Mouse (Mus musculus) stomach, embryonic 15.5 days (tissue): ENCODE data around the gene Bcl9. TPM values are rescaled to one million over a fixed set of nuclear protein-coding genes. Genes with fewer than 3 reads are reported as not detected.
A peak's percentile ranks its signal among the peaks of the same experiment; 100 is the strongest.

ENCODE experiments used
- ATAC-seq: fragments of 200-750 bp; cut with Nextera tagmentation; 2 replicates; pipeline ENCODE4 v1.8.0; 2017; ENCODE audit warnings: low read depth, moderate number of reproducible peaks, moderate TSS enrichment; ENCODE audit not compliant: insufficient read depth, low FRiP score
- H3K27ac ChIP-seq: fragments of 300-500 bp; sonication (generic); 2 replicates; pipeline ENCODE4 v1.5.1; 2015; ENCODE audit warnings: mild to moderate bottlenecking, inconsistent platforms
- H3K27me3 ChIP-seq: fragments of 300-500 bp; sonication (generic); replicated peaks from 2 replicates; pipeline ENCODE4 v1.6.1; 2015; ENCODE audit warnings: inconsistent platforms
- H3K36me3 ChIP-seq: fragments of 300-500 bp; sonication (generic); 2 replicates; pipeline ENCODE4 v1.6.1; 2015; ENCODE audit warnings: inconsistent platforms
- H3K4me1 ChIP-seq: fragments of 300-500 bp; sonication (generic); 2 replicates; pipeline ENCODE4 v1.6.1; 2015; ENCODE audit warnings: inconsistent platforms
- H3K4me2 ChIP-seq: fragments of 300-500 bp; sonication (generic); 2 replicates; pipeline ENCODE4 v1.6.1; 2015; ENCODE audit warnings: mild to moderate bottlenecking, inconsistent platforms
- H3K4me3 ChIP-seq: fragments of 300-500 bp; sonication (generic); replicated peaks from 2 replicates; pipeline ENCODE4 v1.5.1; 2015; ENCODE audit warnings: inconsistent platforms
- H3K9ac ChIP-seq: fragments of 300-500 bp; sonication (generic); 2 replicates; pipeline ENCODE4 v1.6.1; 2015; ENCODE audit warnings: inconsistent platforms
- H3K9me3 ChIP-seq: fragments of 300-500 bp; sonication (generic); 2 replicates; pipeline ENCODE4 v1.6.1; 2016; ENCODE audit warnings: inconsistent platforms
- WGBS: fragments of 180-500 bp; shearing (Covaris S2); methylation state at CpG from one replicate; pipeline ENCODE4 v1.1.7; 2015; 5-methylcytosine and 5-hydroxymethylcytosine counted together
- polyA plus RNA-seq: library from polyadenylated mRNA; unstranded; fragments of >200 nt; fragmentation: Nextera tagmentation; extraction: Ambion mirVana; gene quantifications from 2 replicates; pipeline ENCODE4 v1.2.1, GENCODE M21; 2015

Gene Bcl9
- polyA plus RNA-seq, 1 experiment from 2014 or later, result 50.0 TPM

GRCm38 (mm10) chr3:97317302-97317701 lies 19.6 kb upstream of the Bcl9 start:
- 69% methylated on average over 3 of the region's 3 CpGs for WGBS

GRCm38 (mm10) chr3:97313431-97313830 lies 15.7 kb upstream of the Bcl9 start:
- no peak overlapping the region for H3K27ac ChIP-seq
- no peaks in the 10 kb centered on the region for H3K27me3 ChIP-seq
- 84% methylated on average over 2 of the region's 2 CpGs for WGBS
- H3K4me2 ChIP-seq, result no peak overlapping the region
- no peak overlapping the region for H3K9ac ChIP-seq
- H3K36me3 ChIP-seq, result no peaks in the 10 kb centered on the region
- H3K4me3 ChIP-seq, result no peak overlapping the region
- H3K9me3 ChIP-seq, result no peaks in the 10 kb centered on the region
- peaks cover 4% of the 10 kb centered on the region; the same call in 1 of the 2 replicates for H3K4me1 ChIP-seq
- no peak for ATAC-seq

More at GRCm38 (mm10) chr3:97317302-97317701, 19.6 kb upstream of the Bcl9 start:
- Histone ChIP-seq H3K27me3 (no peaks in the 10 kb centered on the region), H3K36me3 (no peaks in the 10 kb centered on the region), H3K9ac (no peak overlapping the region), H3K9me3 (no peaks in the 10 kb centered on the region), H3K4me3 (no peak overlapping the region), H3K4me1 (peaks cover 3% of the 10 kb centered on the region; the same call in 1 of the 2 replicates), H3K27ac (no peak overlapping the region), H3K4me2 (no peak overlapping the region)
- no peak for ATAC-seq

- peak overlapping the region; percentile 27 for H3K4me3 ChIP-seq
- no peaks in the 10 kb centered on the region for H3K9me3 ChIP-seq
- WGBS, result 13% methylated on average over 21 of the region's 21 CpGs
- ATAC-seq, result peak; percentile 44; the same call in 1 of the 2 replicates
- H3K27ac ChIP-seq, result 0 out of 2 replicates have a peak overlapping the region, but pooled peaks have one; percentile 3
- no peak overlapping the region for H3K9ac ChIP-seq
- H3K36me3 ChIP-seq, result no peaks in the 10 kb centered on the region
- peak overlapping the region; percentile 52 for H3K4me2 ChIP-seq
- H3K27me3 ChIP-seq, result no peaks in the 10 kb centered on the region
- 0 out of 2 replicates have a peak, but pooled peaks cover 4% of the 10 kb centered on the region for H3K4me1 ChIP-seq
These were observed 14.3 kb upstream of the Bcl9 start for GRCm38 (mm10) chr3:97311998-97312397.

- H3K27me3 ChIP-seq, result no peaks in the 10 kb centered on the region
- H3K9me3 ChIP-seq, result no peaks in the 10 kb centered on the region
- no peak overlapping the region for H3K9ac ChIP-seq
- no peak overlapping the region for H3K27ac ChIP-seq
- 7% methylated on average over 15 of the region's 16 CpGs for WGBS
- H3K36me3 ChIP-seq, result no peaks in the 10 kb centered on the region
- ATAC-seq, result no peak
- peak overlapping the region; percentile 25; the same call in 1 of the 2 replicates for H3K4me2 ChIP-seq
- H3K4me3 ChIP-seq, result no peak overlapping the region
- 0 out of 2 replicates have a peak, but pooled peaks cover 4% of the 10 kb centered on the region for H3K4me1 ChIP-seq
These were observed 12.2 kb upstream of the Bcl9 start for GRCm38 (mm10) chr3:97309748-97310536.

- no peak for ATAC-seq
- Histone ChIP-seq H3K4me2 (no peak overlapping the region), H3K4me1 (0 out of 2 replicates have a peak, but pooled peaks cover 4% of the 10 kb centered on the region), H3K4me3 (no peak overlapping the region), H3K27me3 (no peaks in the 10 kb centered on the region), H3K27ac (no peak overlapping the region), H3K9ac (no peak overlapping the region), H3K9me3 (no peaks in the 10 kb centered on the region), H3K36me3 (no peaks in the 10 kb centered on the region)
- WGBS, result 63% methylated on average over 2 of the region's 2 CpGs
These were observed 10.7 kb upstream of the Bcl9 start for GRCm38 (mm10) chr3:97308440-97308839.

GRCm38 (mm10) chr3:97305907-97306306 lies 8.2 kb upstream of the Bcl9 start:
- Histone ChIP-seq H3K27me3 (no peaks in the 10 kb centered on the region), H3K36me3 (no peaks in the 10 kb centered on the region), H3K9me3 (no peaks in the 10 kb centered on the region), H3K9ac (no peak overlapping the region), H3K4me2 (no peak overlapping the region), H3K4me3 (no peak overlapping the region), H3K27ac (no peak overlapping the region), H3K4me1 (no peaks in the 10 kb centered on the region)
- 81% methylated on average over 4 of the region's 4 CpGs for WGBS
- no peak for ATAC-seq

GRCm38 (mm10) chr3:97301586-97301985 lies 3.9 kb upstream of the Bcl9 start:
- 41% methylated on average over 7 of the region's 7 CpGs for WGBS
- Histone ChIP-seq H3K9me3 (no peaks in the 10 kb centered on the region), H3K27me3 (no peaks in the 10 kb centered on the region), H3K4me1 (no peaks in the 10 kb centered on the region), H3K27ac (no peak overlapping the region), H3K36me3 (no peaks in the 10 kb centered on the region), H3K4me2 (no peak overlapping the region), H3K9ac (no peak overlapping the region), H3K4me3 (no peak overlapping the region)
- ATAC-seq, result no peak

- H3K4me1 ChIP-seq, result peaks cover 5% of the 10 kb centered on the region
- no peak overlapping the region for H3K4me2 ChIP-seq
- ATAC-seq, result no peak
- no peaks in the 10 kb centered on the region for H3K27me3 ChIP-seq
- H3K36me3 ChIP-seq, result no peaks in the 10 kb centered on the region; the same call in 1 of the 2 replicates
- H3K9ac ChIP-seq, result no peak overlapping the region
- no peaks in the 10 kb centered on the region for H3K9me3 ChIP-seq
- 92% methylated on average over 7 of the region's 7 CpGs for WGBS
- H3K4me3 ChIP-seq, result no peak overlapping the region
- H3K27ac ChIP-seq, result no peak overlapping the region
These were observed 2.7 kb upstream of the Bcl9 start for GRCm38 (mm10) chr3:97300370-97300769.

- H3K4me1 ChIP-seq, result peaks cover 7% of the 10 kb centered on the region
- H3K4me2 ChIP-seq, result no peak overlapping the region
These were observed 2.2 kb upstream of the Bcl9 start for GRCm38 (mm10) chr3:97299885-97300284.

GRCm38 (mm10) chr3:97298856-97299465 lies 1.2 kb upstream of the Bcl9 start:
- 27% methylated on average over 9 of the region's 10 CpGs for WGBS
- Histone ChIP-seq H3K36me3 (no peaks in the 10 kb centered on the region; the same call in 1 of the 2 replicates), H3K4me1 (peaks cover 7% of the 10 kb centered on the region), H3K9ac (no peak overlapping the region), H3K27me3 (no peaks in the 10 kb centered on the region), H3K4me3 (peak overlapping the region; percentile 62; the same call in 1 of the 2 replicates), H3K9me3 (no peaks in the 10 kb centered on the region), H3K4me2 (peak overlapping the region; percentile 83), H3K27ac (peak overlapping the region; percentile 98)
- no peak for ATAC-seq

More at GRCm38 (mm10) chr3:97299885-97300284, 2.2 kb upstream of the Bcl9 start:
- Histone ChIP-seq H3K27me3 (no peaks in the 10 kb centered on the region), H3K36me3 (no peaks in the 10 kb centered on the region; the same call in 1 of the 2 replicates), H3K27ac (no peak overlapping the region), H3K9ac (no peak overlapping the region), H3K4me3 (no peak overlapping the region), H3K9me3 (no peaks in the 10 kb centered on the region)
- no peak for ATAC-seq

- ATAC-seq, result peak; percentile 69
- H3K9ac ChIP-seq, result peak overlapping the region; percentile 64
- peaks cover 7% of the 10 kb centered on the region for H3K4me1 ChIP-seq
- H3K9me3 ChIP-seq, result no peaks in the 10 kb centered on the region
- H3K27me3 ChIP-seq, result no peaks in the 10 kb centered on the region
- H3K4me2 ChIP-seq, result peak overlapping the region; percentile 83
- 2% methylated on average over 16 of the region's 16 CpGs for WGBS
- peak overlapping the region; percentile 98 for H3K27ac ChIP-seq
- peak overlapping the region; percentile 62 for H3K4me3 ChIP-seq
- no peaks in the 10 kb centered on the region; the same call in 1 of the 2 replicates for H3K36me3 ChIP-seq
These were observed 670 bp downstream of the Bcl9 start for GRCm38 (mm10) chr3:97296941-97297552.
